Mouse (Mus musculus): ENCODE data around the gene Ndufs6.

The Ndufs6 gene

DNA sequence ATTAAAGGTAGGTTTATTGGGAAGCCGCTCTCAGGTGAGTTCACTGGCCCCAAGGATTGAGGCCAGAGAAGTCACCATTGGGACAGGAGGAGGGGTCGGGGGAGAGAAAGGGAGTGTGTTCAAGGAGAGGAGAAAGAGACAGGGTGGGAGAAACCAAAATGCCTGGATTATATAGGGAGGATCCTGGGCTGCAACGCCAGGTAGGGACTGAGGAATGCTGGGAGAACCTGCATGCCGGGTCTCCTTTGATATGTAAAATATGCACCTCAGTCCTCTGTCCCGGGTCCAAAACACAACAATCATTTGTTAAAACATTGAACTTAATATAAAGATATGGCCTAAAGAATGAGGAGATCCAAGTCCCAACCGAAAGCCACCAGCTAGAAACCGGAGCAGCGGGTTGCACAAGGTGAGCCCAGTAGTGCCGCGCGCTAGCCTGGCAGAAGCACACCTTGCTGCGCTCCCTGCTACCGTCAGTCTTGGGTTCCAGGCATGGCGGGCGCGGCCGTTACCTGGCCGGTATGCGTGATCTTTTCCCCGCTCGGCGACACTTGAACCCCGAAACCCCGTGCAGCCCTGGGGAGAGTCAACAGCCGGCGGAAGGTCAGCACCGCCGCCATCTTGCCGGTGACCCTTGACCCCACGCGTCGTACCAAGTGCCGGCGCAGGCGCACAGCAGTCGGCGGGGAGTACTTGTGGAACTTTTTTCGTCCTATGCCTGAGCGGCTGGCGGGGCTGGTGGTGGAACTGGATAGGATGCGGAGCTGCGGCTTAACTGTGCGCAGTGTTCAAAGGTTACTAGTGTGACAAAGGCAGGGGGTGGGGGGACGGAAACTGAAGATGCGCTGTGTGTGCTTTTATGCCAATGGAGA is at the start of gene Ndufs6, which contains the start of gene Mrpl36:
TSS of gene Ndufs6 (minus strand) at position 716 of the 872 bp plus-strand sequence.
TSS of gene Mrpl36 (plus strand) at position 687 of the 872 bp plus-strand sequence.
- in situ Hi-C loops (cut with MboI) = no loop called here

DNA sequence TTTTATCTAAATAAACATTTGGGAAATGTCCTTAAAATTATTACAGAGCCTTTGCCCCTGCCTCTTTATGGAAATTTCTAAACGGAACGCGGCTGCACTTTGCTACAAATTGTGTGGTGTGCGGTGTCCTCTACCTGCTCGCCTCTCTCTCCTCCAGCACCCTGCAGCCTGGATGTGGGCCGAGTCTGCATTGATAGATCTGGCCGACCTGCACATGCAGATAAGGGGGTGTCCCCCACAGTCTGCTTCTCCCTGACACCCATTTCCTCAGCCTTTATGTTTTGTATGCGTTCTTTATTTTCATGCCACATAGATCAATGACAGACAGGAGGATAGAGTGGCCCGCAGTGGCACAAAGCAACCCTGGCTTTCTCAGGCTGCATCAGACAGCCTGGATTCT is 49.3 kb upstream of the Ndufs6 start:
- in situ Hi-C loops (cut with MboI) = no loop called here

DNA sequence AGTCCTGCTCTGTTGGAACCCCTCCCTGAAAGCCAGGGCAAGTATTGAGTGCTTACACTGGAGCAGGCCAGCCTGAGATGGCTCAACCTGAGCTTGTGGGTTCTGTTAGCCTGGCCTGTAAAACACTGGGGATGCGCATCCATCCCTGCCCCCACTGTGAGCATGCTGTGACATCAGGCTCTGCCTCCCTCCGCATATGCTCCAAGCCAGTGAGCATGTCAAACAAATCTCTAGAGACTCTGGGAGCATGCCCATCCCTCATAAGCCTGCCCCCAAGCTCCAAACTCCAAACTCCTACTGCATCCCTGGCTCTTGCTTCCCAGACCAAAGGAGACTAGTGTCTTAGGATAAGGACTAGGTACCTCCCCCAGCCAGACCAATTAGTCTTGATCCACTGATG is 46.3 kb upstream of the Ndufs6 start:
- in situ Hi-C loops (cut with MboI) = no loop called here

DNA sequence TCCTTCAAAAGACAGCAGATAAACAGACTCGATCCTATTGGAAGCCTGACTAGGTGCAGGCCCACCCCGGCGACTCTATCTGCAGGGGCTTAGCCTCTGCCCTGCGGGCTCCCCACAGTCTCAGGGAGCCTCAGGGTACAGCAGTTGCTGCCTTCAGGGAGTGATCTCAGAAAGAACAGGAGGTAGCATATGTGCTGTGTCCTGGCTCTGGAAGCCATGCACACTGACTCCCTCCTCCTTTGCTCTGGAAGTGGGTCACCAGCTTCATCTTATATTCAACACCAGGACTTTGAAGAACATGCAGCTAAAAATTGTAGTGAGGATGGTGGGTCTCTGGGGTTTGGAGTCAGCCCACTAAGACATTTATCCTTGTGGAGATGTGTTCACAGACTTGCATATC is 45.0 kb upstream of the Ndufs6 start:
- in situ Hi-C loops (cut with MboI) = no loop called here

DNA sequence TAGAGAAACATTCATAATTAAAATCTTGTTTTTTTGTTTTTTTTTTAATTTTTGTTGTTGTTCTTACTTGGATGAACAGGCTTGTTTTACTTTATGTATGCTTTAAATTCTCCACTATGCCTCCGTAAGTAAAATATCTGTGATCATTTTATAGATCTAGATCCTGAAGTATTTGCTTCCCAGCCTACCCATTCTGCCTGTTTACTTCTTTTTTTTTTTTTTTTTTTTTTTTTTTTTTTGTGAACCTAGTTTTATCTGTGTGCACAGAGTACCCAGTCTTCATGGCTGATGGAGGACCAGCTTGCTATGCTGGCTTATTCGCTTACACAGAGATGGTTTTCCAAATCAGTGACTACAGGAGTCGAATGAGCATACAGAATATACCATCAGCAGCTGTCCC is 28.8 kb upstream of the Ndufs6 start:
- in situ Hi-C loops (cut with MboI) = no loop called here

DNA sequence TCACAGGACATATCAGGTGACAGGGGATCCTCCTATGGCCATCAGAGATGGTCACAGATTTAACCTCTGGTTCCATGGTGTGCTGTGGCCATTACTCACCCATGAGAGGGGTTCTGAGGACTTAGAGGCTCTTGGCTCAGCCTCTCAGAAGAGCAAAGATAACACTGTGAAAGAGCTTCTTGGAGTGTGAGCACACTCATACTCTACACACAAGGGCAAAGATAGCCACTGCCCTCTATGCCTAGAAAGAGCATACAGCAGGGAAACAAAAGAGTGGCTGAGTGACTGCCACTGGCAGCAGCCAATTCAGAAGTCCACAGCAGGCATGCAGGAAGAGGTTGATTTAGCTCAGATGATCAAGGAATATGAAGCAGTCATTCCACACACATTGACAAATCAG is 24.1 kb upstream of the Ndufs6 start:
- in situ Hi-C loops (cut with MboI) = no loop called here

DNA sequence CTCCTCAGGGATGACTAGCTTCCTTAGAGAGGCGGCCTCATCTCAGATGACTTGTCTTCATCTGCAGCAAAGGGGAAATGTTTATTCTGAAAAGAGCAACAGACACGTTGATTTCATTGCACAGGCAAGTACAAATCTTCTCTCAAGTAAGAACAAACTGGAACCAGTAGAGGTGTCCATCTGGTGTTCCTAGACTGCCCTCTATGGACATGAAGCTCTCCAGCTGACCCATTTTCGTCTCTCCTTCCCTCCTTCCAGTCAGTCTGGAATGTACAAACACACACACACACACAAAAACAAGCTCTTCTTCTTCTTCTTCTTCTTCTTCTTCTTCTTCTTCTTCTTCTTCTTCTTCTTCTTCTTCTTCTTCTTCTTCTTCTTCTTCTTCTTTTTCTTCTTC is 23.6 kb upstream of the Ndufs6 start:
- in situ Hi-C loops (cut with MboI) = no loop called here

DNA sequence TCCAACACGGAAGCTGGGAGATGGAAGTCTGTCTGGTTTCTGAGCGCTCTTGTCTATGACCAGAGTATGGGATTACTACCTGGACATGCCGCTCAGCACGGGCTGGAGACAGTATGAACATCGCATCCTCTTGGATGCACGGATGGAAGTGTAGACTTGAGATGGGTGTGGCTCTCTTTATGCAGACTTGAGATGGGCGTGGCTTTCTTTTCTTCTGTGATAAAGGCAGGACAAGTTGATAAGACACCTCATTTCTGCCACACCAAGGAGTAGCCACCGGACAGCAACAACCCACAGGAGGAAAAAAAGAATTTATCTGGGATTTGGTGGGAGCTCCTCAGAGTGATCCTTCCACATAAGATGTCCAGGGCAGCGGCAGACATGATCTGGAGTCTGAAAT is 22.4 kb upstream of the Ndufs6 start:
- in situ Hi-C loops (cut with MboI) = no loop called here

DNA sequence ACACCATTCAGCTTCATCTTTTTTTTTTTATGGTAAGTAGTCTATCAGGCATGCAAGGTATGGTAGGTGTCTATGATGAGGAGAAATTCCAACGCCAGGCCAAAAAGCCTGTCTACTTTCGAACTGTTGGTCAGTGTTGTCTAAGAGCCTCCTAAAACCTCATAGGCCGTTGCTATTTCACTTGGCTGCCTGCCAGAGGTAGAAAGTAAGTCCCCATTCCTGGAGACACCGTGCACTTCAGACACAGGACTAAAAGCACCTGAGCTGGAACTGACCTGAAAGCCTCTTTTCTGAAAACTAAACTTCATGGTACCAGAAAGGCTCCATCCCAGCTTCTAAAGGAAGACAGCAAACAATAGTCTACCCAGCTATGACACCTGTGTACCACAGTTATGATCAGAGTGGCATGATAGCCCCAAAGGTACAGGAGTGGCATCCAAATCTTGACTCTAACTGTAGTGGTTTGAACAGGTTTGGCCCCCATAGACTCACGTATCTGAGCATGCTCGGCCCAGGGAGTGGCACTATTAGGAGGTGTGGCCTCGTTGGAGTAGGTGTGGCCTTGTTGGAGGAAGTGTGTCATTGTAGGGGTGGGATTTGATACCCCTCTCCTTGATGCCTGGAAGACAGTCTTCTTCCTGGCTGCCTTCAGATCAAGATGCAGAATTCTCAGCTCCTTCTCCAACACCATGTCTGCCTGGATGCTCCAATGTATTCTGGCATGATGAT is 19.7 kb upstream of the Ndufs6 start:
- in situ Hi-C loops (cut with MboI) = no loop called here

DNA sequence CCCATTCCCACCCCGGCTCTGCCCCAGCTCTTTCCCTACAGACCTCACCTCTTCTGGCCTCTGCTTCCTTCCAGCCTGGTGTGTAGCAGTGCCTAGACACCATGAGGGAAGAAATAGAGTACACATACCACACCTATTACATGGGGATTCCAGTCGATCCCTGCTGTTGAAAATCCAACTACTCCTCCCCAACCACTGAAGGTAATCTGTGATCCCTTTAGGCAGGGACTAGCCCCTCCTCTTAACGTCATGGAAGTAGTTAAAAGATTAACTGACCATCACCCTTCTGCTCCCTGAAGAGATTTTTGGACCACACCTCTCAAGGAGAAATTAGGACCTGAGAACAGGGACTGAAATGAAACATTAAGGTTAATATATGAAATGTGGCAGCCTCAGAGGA is 18.8 kb upstream of the Ndufs6 start:
- in situ Hi-C loops (cut with MboI) = no loop called here

DNA sequence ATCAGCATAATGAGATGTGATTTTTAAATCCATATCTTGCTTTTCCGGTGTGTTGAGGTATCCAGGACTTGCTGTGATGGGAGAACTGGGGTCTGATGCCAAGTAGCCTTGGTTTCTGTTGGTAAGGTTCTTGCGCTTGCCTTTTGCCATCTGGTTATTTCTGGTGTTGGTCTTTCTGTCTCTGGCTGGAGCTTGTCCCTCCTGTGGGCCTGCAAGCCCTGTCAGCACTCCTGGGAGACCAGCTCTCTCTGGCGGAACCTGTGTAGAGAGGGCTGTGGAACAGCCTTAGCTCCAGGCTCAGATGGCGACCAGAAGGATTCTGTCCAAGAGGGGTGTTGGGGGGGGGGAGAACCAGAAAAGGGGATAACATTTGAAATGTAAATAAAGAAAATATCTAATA is 18.4 kb upstream of the Ndufs6 start:
- in situ Hi-C loops (cut with MboI) = no loop called here

DNA sequence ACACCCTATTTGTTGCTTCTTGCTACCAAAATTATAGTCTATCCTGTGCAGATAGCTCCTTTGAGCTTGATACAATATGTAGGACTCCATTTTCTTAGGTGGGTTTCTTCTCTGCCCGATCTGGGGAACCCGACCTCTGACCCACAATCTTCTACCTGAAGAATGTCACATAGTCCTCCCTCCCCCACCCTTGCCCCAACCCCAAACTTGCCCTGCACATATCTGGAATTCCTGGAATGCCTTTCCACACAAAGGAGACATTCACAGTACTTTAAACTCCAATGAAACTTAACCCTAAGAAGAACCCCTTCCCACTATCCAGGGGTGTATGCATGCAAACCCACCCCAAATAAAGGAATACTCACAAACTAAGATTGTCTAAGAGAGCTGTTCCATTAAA is 17.8 kb upstream of the Ndufs6 start:
- in situ Hi-C loops (cut with MboI) = no loop called here

DNA sequence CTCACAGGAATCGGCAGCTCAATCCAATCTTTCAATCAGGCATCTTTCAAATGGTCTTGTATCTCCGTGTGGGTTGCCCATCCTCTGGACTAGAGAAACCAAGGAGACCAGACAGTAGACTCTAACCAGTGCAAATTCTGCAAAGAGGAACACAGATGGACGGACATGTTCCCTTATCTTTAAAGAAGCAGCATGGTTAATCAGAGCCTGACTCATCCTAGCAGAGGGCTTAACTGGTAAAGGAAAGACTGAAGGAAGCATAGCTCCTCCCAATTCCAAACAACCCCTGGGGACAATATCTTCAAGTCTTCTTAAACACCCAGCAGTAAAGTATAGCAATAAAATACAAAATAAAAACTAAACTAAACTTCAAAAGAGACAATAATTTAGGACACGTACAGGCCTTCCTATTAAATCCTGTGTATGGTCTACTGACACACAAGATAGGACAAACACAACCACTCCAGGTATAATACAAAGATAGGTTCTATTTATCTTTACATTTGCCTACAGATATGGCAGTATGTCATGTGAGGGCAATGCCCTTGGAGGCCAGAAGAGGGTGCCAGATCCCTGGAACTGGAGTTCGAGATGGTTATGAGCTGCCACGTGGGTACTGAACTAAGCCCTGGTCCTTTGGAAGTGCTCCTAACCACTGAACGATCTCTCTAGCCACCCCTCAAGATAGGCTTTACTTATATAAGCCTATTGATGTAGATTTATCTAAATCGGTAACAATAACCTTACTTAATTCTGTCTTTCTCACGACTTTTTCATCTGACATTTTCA is 17.0 kb upstream of the Ndufs6 start:
- in situ Hi-C loops (cut with MboI) = no loop called here

DNA sequence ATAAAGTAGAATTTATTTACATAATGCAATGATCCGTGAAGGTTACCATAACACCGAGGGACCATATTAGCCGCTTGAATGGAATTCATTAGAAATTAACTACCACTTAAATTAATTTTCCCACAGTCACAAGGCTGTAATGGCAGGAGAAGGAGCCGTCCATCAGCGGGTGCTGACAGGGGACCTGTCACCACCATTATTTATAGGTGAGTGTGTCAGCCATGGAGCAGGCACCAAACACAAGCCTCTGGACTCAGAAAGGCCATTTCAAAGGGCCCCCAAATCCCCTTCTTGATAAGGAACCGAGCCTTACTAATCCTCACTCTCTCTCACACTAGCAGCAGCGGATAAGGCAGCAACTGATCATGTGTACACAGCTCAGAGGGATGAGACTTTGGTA is 8.4 kb upstream of the Ndufs6 start:
- in situ Hi-C loops (cut with MboI) = no loop called here

DNA sequence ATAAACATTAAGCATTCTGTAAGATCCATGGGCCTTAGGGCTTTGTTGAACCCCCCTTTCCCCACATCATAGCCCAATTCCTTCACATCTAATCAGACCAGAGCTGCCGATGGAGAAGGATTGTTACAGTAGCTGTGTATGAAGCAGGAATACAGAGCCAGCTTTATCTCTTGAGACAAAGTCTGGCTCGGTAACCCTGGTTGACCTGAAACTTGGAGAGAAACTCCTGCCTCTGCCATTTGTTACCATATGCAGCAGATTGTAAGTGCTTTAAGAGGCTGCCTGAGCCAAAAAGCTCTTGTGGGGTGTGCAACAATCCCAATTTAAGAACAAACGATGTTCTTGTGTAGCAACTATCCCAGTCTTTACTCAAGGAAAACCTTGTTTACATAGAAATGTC is 3.4 kb upstream of the Ndufs6 start:
- in situ Hi-C loops (cut with MboI) = no loop called here

DNA sequence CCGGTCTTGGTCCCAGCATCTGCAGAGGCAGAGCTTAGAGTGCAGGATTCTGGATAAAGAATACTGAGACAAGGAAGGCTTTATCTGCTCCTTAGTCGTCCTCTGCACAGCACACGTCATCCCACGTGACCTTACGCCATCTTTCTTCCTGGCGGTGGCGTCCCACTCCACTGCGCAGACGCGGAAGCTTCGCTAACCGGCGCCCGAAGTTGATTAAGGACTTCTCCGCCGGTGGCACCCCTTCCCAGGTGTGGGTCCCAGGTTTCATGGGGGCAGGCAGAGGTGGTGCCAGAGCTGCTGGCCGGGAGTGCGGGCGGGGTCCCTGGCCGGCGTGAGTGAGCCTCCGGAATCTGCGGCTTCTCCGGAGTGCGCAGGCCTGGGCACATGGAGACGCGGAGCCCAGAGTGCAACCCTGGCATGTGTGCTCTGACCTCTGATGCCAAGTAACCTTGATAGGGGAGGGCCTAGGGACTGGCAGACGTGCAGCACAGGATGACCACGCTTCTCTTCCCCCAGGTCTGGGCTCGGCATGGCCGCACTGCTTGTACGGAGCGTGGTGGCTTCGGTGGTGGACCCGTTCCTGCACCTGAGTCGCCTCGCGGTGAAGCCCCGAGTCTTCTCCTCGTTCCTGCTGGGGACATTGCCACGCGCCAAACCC is 2.6 kb upstream of the Ndufs6 start:
- in situ Hi-C loops (cut with MboI) = no loop called here

DNA sequence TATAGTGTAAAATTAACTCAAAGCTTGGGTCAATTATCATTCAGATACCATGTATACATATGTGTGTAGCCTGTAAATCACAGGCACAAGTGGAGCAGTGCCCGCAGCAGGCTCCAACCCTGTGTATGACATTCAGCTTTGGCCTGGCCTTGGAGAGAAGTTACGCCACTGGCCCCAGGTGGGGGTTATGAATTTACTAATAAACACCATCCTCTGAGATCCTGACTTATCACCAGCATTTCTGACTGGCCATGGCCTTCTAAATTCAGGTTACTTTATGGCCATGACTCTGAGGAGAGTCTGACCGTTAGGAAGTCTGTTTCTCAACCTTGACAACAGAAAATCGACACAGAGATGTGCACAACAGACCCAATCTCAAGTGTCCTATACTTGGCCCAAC is 4.9 kb downstream of the Ndufs6 start:
- in situ Hi-C loops (cut with MboI) = no loop called here

DNA sequence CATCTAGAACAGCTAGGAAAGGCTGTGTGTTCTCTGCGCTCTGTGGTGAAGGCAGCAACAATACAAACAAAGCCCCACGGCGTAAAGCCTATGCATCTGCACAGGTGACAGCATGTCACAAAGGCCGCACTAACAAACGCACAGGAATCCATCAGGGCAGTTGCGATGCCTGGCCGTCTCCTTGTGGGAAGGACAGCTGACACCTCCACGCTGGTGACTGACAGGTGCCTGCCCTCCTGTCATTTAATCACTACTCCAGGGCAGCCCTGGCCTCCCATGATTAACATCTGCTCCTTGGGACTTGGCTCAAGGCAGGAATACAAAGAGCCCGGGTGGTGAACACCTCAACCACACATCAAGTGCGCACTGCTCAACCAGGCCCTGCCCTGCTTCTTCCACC is 5.7 kb downstream of the Ndufs6 start:
- in situ Hi-C loops (cut with MboI) = no loop called here

DNA sequence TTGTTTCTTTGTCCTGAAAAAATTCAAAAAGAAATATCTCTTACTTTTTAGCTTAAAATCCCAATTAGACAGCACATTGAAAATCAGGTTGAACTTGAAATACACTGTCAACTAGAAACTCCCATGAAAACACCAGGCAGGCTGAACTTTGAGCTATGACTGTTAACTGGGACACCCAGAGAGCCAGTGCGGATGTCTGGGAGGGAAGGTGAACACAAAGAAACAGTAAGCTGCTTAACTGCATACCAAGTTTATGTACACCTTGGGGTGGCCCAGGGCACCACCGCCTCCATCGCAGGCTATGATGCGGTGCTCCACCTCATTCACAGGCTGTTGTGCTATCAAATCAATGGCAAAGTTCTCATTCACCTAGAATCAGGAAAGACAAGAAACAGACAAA is 8.3 kb downstream of the Ndufs6 start:
- in situ Hi-C loops (cut with MboI) = no loop called here

DNA sequence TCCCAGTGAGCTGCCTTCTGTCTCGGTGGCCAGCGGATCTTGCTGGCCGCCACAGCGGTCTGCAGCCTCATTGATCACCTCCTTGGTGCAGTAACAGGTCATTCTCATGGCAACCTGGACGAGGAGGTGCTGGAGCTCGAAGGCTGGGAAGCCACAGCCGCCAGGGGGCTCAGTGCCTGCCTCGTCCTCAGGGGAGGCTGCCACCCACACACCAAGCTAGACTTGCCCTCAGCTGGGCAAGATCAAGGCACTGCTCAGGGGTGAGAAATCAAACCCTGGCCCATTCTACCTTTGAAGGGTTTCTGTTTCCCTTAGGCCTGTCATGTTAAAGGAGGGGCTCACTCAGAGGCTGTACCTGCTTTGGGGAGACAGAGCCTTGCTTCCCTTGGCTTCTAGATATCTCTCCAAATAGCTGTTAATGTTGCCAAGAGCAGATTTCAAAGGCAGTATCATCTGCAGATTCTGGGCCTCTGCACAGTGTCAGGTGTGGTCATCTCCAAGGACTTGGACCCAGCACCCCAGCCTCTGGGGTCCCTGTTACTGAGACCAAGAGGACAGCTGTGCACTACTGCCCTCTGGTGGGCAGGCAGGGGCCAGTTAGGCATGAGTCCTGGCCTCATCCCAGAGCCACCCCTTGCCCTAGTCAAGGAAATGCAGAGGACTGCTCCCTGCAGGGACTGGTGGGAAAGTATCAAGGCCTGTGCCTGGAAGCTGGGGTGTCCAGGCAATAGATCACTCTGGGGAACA is 18.0 kb downstream of the Ndufs6 start:
- in situ Hi-C loops (cut with MboI) = no loop called here

DNA sequence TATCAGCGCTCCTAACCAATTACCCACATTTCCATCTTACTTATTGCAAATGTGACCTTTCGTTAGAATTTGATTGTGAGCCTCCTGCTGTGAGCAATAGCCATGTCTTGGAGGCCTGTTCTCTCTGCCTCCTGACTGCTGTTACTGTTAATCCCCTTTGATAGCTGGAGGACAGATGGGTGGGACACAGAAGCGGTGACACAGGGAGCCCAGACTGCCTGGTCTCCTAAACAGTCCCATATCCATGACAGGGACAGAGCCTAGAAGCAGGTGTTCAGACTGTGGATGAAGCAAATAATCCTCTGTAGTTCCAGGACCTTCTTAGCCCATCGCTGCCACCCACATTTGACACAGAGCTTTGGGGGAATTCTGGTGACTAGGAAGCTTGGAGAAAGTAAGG is 21.9 kb downstream of the Ndufs6 start:
- in situ Hi-C loops (cut with MboI) = no loop called here
